Mouse (Mus musculus) bone marrow macrophage, adult 2 months (primary cell): ENCODE measurements at regions not wholly inside any gene's neighbourhood (a gene's known extent, or its start where the extent isn't known, plus 50 kb on each side); places are given as distances from the start of the nearest gene placed in this dataset.

Experiments used
- H3K27ac ChIP-seq: 2 replicates; pipeline ENCODE4 v1.5.1; 2012; ENCODE audit warnings: low read depth, low read length; ENCODE audit not compliant: insufficient read depth
- H3K4me1 ChIP-seq: 2 replicates; pipeline ENCODE4 v1.6.1; 2012; ENCODE audit warnings: low read length; ENCODE audit not compliant: control insufficient read depth, insufficient read depth
- H3K4me3 ChIP-seq: 2 replicates; pipeline ENCODE4 v1.5.1; 2012; ENCODE audit warnings: mild to moderate bottlenecking, low read length, moderate library complexity; ENCODE audit not compliant: insufficient read depth
- CTCF ChIP-seq: IDR thresholded peaks from 2 replicates; pipeline ENCODE4 v1.5.1; 2012; ENCODE audit warnings: low read depth, mild to moderate bottlenecking, low read length, moderate library complexity
- POLR2A ChIP-seq: IDR thresholded peaks from 2 replicates; pipeline ENCODE4 v1.6.1; 2012; ENCODE audit warnings: mild to moderate bottlenecking, low read depth, low read length, borderline replicate concordance

- TF ChIP-seq CTCF (no peak), POLR2A (no peak)
- Histone ChIP-seq H3K4me3 (no peak overlapping the region), H3K4me1 (no peaks in the 10 kb centered on the region), H3K27ac (no peak overlapping the region)
Measured at GRCm38 (mm10) chr1:77267311-77268003, 247.4 kb downstream of the Epha4 start.

DNA sequence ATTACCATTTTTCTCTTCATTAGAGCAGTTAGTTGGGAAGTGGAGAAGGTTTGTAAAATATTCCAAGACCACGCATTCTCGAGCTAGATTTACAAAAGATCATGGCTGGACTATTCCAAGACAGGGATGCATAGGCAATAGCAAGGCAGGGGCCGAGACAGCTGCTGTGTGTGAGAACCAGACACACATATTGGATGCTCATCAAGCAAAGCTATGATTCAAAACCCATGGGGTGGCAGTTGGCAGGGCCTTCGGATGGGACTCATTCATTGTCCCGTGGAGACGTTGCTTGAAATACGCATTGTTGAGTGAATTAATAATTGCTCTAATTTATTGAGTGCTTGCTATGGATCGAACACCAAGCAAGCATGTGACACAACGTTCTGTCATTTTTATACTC lies 239.6 kb downstream of the Epha4 start:
- TF ChIP-seq CTCF (no peak), POLR2A (no peak)
- Histone ChIP-seq H3K4me1 (no peaks in the 10 kb centered on the region), H3K27ac (no peak overlapping the region), H3K4me3 (no peak overlapping the region)

GRCm38 (mm10) chr1:77279566-77279965 lies 235.3 kb downstream of the Epha4 start:
- no peak overlapping the region for H3K4me3 ChIP-seq
- no peak overlapping the region for H3K27ac ChIP-seq
- TF ChIP-seq POLR2A (no peak), CTCF (no peak)
- H3K4me1 ChIP-seq: no peaks in the 10 kb centered on the region

DNA sequence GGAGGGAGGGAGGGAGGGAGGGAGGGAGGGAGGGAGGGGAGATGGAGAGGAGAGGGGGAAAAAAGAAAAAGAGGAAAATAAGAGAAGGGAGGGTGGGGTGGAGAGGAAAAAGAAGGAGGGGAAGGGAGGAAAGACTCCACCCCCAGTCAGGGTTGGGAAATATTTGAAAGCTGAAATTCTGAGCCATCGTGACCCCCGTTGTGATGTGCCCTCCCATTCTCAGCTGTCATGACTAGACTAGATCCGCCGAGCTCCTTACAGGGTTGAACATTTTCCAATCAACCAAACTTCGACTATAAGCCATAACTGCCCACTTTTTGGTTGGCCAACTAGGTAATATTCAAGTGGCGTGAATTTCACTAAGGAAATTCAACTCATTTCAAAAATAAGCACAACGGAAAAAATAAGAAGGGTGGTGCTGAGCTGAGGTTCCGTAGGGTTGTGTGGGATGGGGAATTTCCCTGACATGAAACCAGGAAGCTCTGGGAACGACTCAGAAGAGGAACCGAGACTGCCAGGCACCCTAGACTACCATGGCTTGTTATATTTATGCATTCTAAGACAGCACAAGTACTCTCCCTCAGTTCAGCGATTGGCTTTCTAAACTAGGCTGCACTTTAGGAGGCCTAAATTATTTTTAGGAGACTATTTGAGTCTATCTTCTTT lies 234.4 kb downstream of the Epha4 start:
- no peak overlapping the region for H3K27ac ChIP-seq
- no peaks in the 10 kb centered on the region for H3K4me1 ChIP-seq
- TF ChIP-seq CTCF (no peak), POLR2A (no peak)
- H3K4me3 ChIP-seq: no peak overlapping the region

DNA sequence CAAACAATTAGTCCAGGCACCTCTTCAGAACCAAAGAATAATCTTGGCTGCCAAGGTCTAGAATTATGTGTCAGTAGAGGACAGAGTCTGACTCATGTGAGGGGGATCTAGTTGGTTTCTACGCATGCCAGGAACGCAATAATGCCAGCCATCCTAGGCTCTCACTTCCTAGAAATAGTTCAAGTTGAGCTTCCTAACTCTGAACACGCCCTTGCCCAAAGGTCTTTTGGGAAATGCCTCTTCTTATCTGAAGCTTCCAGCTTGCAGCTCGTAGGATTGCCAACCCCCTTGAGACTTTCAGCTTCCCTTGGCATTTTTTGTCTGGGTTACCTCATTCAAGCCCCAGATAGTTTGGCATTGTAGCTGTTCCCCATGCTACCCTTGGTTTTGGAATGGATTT lies 233.1 kb downstream of the Epha4 start:
- Histone ChIP-seq H3K4me1 (no peaks in the 10 kb centered on the region), H3K27ac (no peak overlapping the region), H3K4me3 (no peak overlapping the region)
- no peak for TF ChIP-seq CTCF
- TF ChIP-seq POLR2A: no peak

GRCm38 (mm10) chr1:77298713-77299132 lies 216.2 kb downstream of the Epha4 start:
- no peak overlapping the region for H3K4me3 ChIP-seq
- H3K27ac ChIP-seq: no peak overlapping the region

DNA sequence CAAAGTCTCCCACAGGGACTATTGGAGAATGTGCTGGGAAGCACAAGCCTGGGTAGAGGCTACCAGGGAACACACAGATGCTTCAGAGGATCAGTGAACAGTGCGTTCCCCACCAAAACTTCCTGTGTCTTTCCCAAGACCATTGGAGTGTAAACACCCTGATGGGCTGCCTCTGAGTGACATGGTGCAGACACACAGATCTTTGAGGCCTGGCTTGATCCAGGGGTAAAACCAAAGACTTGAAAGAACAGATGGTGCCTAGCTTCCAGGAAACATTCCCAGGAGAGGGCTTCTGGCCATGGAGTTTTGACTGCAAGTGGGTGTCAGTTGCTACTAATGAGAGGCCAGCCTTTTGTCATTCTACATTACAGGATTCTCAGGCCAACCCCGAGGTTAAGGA lies 214.1 kb downstream of the Epha4 start:
- no peaks in the 10 kb centered on the region for H3K4me1 ChIP-seq
- no peak overlapping the region for H3K27ac ChIP-seq
- no peak overlapping the region for H3K4me3 ChIP-seq
- TF ChIP-seq CTCF: no peak
- no peak for TF ChIP-seq POLR2A

More at GRCm38 (mm10) chr1:77298713-77299132, 216.2 kb downstream of the Epha4 start:
- TF ChIP-seq CTCF (no peak), POLR2A (no peak)
- no peaks in the 10 kb centered on the region for H3K4me1 ChIP-seq

DNA sequence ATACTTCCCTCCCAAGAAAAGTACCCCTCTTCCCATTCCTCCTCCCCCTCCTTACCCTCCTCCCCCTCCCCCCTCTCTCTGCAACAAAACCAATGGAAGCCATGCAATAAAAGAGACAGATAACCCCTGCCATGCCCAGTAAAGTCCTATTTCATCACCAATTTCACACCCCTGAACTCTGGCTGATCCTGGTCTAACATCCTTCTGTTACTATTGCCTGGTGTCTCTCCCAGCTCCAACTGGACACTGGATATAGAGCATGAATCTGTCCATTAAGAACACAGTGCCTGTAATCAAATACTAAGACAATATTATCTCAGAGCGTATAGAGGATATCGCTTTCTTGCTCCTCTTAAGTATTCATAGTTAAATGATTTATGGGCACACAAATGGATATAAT lies 210.1 kb downstream of the Epha4 start:
- H3K4me1 ChIP-seq: no peaks in the 10 kb centered on the region

DNA sequence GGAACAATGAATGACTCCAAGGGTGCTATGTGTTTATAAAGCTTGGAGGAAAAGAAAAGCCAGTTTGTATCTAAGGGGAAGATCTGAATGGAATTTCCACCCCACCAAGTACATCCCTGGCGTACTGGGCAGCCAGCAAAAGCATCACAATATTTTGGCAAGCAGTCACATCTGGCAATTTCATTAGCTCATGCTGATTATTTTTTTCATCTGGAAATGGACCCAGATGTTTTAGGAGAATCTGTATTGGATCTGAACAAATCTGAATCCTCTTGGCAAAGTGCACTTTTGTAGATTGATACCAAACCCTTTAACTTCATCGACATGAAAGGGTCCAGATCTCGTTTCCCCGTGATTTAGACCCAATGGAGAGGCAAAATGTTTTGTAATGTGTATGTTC lies 207.1 kb downstream of the Epha4 start:
- no peak overlapping the region for H3K4me3 ChIP-seq
- no peaks in the 10 kb centered on the region for H3K4me1 ChIP-seq
- TF ChIP-seq CTCF: no peak
- no peak for TF ChIP-seq POLR2A
- no peak overlapping the region for H3K27ac ChIP-seq

More for the DNA sequence above, 210.1 kb downstream of the Epha4 start:
- H3K4me3 ChIP-seq: no peak overlapping the region
- TF ChIP-seq CTCF (no peak), POLR2A (no peak)
- H3K27ac ChIP-seq: no peak overlapping the region

DNA sequence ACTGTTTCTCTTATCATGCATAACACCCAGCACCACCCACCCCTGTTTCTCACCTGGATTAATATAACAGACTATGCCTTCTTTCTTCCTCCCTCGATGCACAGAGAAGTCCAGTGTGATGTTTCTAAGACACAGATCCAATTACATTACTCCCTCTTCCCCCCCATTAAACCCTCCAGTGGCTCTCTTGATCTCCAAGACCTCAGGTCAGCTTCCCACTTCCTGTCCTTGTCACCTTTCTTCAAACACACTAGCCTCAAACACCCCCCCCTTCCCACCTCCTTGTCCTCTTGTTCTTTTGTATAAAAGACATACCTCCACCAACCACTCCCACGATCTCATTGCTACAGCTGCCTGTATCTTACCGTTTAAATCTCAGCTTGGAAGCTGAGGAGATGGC lies 201.8 kb downstream of the Epha4 start:
- Histone ChIP-seq H3K4me3 (no peak overlapping the region), H3K4me1 (no peaks in the 10 kb centered on the region)
- TF ChIP-seq CTCF (no peak), POLR2A (no peak)

More for the DNA sequence above, 201.8 kb downstream of the Epha4 start:
- H3K27ac ChIP-seq: no peak overlapping the region
